Mouse (Mus musculus) forebrain, embryonic 16.5 days (tissue): ENCODE measurements around the gene Clip2. TPM values are rescaled to one million over a fixed set of nuclear protein-coding genes. Genes with fewer than 3 reads are reported as not detected.

Experiments
- ATAC-seq: fragments of 200-750 bp; cut with Nextera tagmentation; 2 replicates; pipeline ENCODE4 v1.8.0; 2017; ENCODE audit warnings: mild to moderate bottlenecking, moderate library complexity
- H3K27ac ChIP-seq: fragments of 300-500 bp; sonication (generic); 2 replicates; pipeline ENCODE4 v1.5.1; 2014; ENCODE audit warnings: low read length, control low read depth
- H3K27me3 ChIP-seq: fragments of 300-500 bp; sonication (generic); replicated peaks from 2 replicates; pipeline ENCODE4 v1.6.1; 2014; ENCODE audit warnings: low read length; ENCODE audit not compliant: control insufficient read depth, insufficient read depth
- H3K36me3 ChIP-seq: fragments of 300-500 bp; sonication (generic); 2 replicates; pipeline ENCODE4 v1.6.1; 2014; ENCODE audit not compliant: control insufficient read depth, insufficient read depth
- H3K4me1 ChIP-seq: fragments of 300-500 bp; sonication (generic); replicated peaks from 2 replicates; pipeline ENCODE4 v1.6.1; 2014; ENCODE audit warnings: low read length; ENCODE audit not compliant: control insufficient read depth, insufficient read depth
- H3K4me2 ChIP-seq: fragments of 300-500 bp; sonication (generic); 2 replicates; pipeline ENCODE4 v1.6.1; 2014; ENCODE audit warnings: mild to moderate bottlenecking, low read length, control low read depth
- H3K4me3 ChIP-seq: fragments of 300-500 bp; sonication (generic); replicated peaks from 2 replicates; pipeline ENCODE4 v1.5.1; 2014; ENCODE audit warnings: mild to moderate bottlenecking, low read length, control low read depth
- H3K9ac ChIP-seq: fragments of 300-500 bp; sonication (generic); replicated peaks from 2 replicates; pipeline ENCODE4 v1.6.1; 2014; ENCODE audit warnings: low read depth, low read length, control low read depth
- H3K9me3 ChIP-seq: fragments of 300-500 bp; sonication (generic); 2 replicates; pipeline ENCODE4 v1.6.1; 2016; ENCODE audit warnings: low read length; ENCODE audit not compliant: control insufficient read depth
- WGBS: fragments of 180-500 bp; shearing (Covaris S2); extraction: QIAGEN DNeasy Blood & Tissue Kit; methylation state at CpG from one replicate; pipeline ENCODE4 v1.1.7; 2014; 5-methylcytosine and 5-hydroxymethylcytosine counted together
- polyA plus RNA-seq: library from polyadenylated mRNA; unstranded; fragments of >200 nt; fragmentation: Nextera tagmentation; extraction: Ambion mirVana; gene quantifications from 2 replicates; pipeline ENCODE4 v1.2.1, GENCODE M21; 2015

The Clip2 gene
- polyA plus RNA-seq, 1 experiment from 2014 or later, result 16.6 TPM

- Histone ChIP-seq H3K36me3 (peaks cover 50% of the 10 kb centered on the region), H3K4me2 (no peak overlapping the region), H3K27me3 (no peaks in the 10 kb centered on the region), H3K9ac (0 out of 2 replicates have a peak overlapping the region, but pooled peaks have one; percentile 13), H3K4me1 (peaks cover 3% of the 10 kb centered on the region; the same call in 1 of the 2 replicates), H3K9me3 (no peaks in the 10 kb centered on the region), H3K4me3 (no peak overlapping the region), H3K27ac (peak overlapping the region; percentile 57)
- 49% methylated on average over 9 of the region's 9 CpGs for WGBS
- ATAC-seq, result peak; percentile 52
These were observed 46.4 kb downstream of the Clip2 start for GRCm38 (mm10) chr5:134505810-134506292.

- Histone ChIP-seq H3K9me3 (no peaks in the 10 kb centered on the region), H3K27me3 (no peaks in the 10 kb centered on the region), H3K4me1 (peaks cover 3% of the 10 kb centered on the region; the same call in 1 of the 2 replicates), H3K4me3 (no peak overlapping the region), H3K27ac (no peak overlapping the region), H3K36me3 (peaks cover 46% of the 10 kb centered on the region), H3K4me2 (no peak overlapping the region), H3K9ac (no peak overlapping the region)
- 94% methylated on average over 18 of the region's 18 CpGs for WGBS
- no peak for ATAC-seq
These were observed 49.6 kb downstream of the Clip2 start for GRCm38 (mm10) chr5:134502591-134502990.

- Histone ChIP-seq H3K36me3 (peaks cover 57% of the 10 kb centered on the region), H3K9ac (no peak overlapping the region), H3K4me1 (peaks cover 3% of the 10 kb centered on the region; the same call in 1 of the 2 replicates), H3K4me2 (no peak overlapping the region), H3K4me3 (no peak overlapping the region), H3K27me3 (no peaks in the 10 kb centered on the region), H3K9me3 (no peaks in the 10 kb centered on the region), H3K27ac (no peak overlapping the region)
- no peak for ATAC-seq
- 86% methylated on average over 9 of the region's 9 CpGs for WGBS
These were observed 50.8 kb downstream of the Clip2 start for GRCm38 (mm10) chr5:134501453-134501852.

DNA sequence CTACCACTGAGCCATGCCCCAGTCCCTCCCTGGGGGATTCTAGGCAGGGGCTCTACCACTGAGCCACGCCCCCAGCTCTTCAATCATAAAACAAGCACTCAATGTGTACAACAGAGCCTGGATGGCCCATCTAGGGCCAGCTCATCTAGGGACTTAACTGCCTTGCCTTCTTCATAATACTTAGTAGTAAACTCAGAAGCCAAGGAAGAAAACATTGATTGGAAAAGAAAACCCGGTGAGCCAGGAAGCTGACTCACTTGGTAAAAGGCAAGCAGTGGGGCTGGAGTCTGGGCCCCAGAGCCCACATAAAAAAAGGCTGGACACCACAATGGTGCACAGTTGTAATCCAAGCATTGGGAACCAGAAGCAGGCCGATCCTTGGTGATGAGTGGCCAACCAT is 51.6 kb downstream of the Clip2 start:
- peaks cover 61% of the 10 kb centered on the region for H3K36me3 ChIP-seq
- H3K27me3 ChIP-seq, result no peaks in the 10 kb centered on the region
- 89% methylated on average over 3 of the region's 3 CpGs for WGBS
- no peak overlapping the region for H3K9ac ChIP-seq
- no peaks in the 10 kb centered on the region; the same call in 1 of the 2 replicates for H3K4me1 ChIP-seq
- no peak overlapping the region for H3K4me2 ChIP-seq
- no peaks in the 10 kb centered on the region for H3K9me3 ChIP-seq
- H3K27ac ChIP-seq, result no peak overlapping the region
- ATAC-seq, result no peak
- no peak overlapping the region for H3K4me3 ChIP-seq

DNA sequence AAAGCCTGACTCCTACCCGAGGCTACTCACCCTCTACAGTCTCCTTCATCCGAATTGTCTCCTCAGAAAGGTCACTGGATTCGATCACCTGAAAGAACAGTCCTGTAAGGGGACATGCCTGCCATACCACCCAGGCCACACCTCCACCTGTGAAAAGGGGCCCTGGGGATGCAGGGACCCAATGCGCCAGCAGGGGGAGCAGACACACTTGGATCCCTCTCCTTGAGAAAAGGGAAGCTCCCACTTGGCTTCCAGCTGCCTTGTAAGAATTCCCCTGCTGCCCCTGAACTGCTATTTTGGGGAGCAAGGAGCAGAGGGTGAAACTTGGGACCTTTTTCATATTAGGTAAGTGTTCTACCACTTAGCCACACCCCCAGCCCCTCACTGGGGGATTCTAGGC is 52.2 kb downstream of the Clip2 start:
- no peak overlapping the region for H3K9ac ChIP-seq
- H3K36me3 ChIP-seq, result peaks cover 61% of the 10 kb centered on the region
- ATAC-seq, result no peak
- no peak overlapping the region for H3K4me2 ChIP-seq
- H3K9me3 ChIP-seq, result no peaks in the 10 kb centered on the region
- no peak overlapping the region for H3K27ac ChIP-seq
- no peak overlapping the region for H3K4me3 ChIP-seq
- no peaks in the 10 kb centered on the region for H3K27me3 ChIP-seq
- 87% methylated on average over 4 of the region's 4 CpGs for WGBS
- no peaks in the 10 kb centered on the region for H3K4me1 ChIP-seq

DNA sequence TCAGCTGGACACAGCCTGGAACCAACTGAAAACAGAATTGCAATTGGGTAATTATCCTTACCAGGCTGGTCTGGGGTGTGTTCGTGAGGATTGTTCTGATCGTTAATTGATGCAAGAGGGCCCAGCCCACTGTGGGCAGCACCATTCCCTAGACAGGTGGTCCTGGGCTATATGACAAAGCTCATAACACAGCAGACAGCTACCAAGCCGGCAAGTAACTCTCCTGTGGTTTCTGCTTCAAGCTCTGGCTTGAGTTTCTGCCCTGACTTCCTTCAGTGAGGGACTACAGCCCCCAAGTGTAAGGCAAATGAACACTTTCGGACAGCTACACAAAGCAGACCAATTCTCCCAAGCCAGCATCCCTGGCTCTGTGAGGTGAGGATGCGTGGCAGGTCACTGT is 55.2 kb downstream of the Clip2 start:
- Histone ChIP-seq H3K4me3 (no peak overlapping the region), H3K9ac (no peak overlapping the region), H3K4me1 (0 out of 2 replicates have a peak, but pooled peaks cover under 1% of the 10 kb centered on the region), H3K27me3 (no peaks in the 10 kb centered on the region), H3K4me2 (no peak overlapping the region), H3K27ac (no peak overlapping the region), H3K9me3 (no peaks in the 10 kb centered on the region), H3K36me3 (peaks cover 50% of the 10 kb centered on the region)
- 86% methylated on average over 5 of the region's 5 CpGs for WGBS
- ATAC-seq, result no peak

DNA sequence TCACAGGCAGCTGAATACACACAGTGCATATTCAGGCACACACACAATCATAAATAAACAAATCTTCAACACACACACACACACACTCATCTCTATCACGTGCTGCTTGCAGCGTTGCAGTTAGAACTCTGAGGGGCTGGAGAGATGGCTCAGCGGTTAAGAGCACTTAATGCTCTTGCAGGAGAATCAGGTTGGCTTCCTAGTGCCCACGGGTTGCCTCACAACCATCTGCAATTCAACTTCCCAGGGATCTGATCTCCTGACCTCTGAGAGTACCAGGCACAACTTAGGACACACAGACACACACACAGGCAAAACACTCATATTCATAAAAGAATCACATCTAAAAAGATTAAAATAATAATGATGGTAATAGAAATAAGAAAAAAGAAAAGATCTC is 56.4 kb downstream of the Clip2 start:
- 0 out of 2 replicates have a peak, but pooled peaks cover 4% of the 10 kb centered on the region for H3K4me1 ChIP-seq
- no peak overlapping the region for H3K4me2 ChIP-seq
- H3K36me3 ChIP-seq, result peaks cover 43% of the 10 kb centered on the region
- H3K9me3 ChIP-seq, result no peaks in the 10 kb centered on the region
- H3K9ac ChIP-seq, result no peak overlapping the region
- no peak overlapping the region for H3K4me3 ChIP-seq
- WGBS, result 83% methylated on average over 4 of the region's 4 CpGs
- ATAC-seq, result no peak
- no peak overlapping the region for H3K27ac ChIP-seq
- H3K27me3 ChIP-seq, result no peaks in the 10 kb centered on the region

DNA sequence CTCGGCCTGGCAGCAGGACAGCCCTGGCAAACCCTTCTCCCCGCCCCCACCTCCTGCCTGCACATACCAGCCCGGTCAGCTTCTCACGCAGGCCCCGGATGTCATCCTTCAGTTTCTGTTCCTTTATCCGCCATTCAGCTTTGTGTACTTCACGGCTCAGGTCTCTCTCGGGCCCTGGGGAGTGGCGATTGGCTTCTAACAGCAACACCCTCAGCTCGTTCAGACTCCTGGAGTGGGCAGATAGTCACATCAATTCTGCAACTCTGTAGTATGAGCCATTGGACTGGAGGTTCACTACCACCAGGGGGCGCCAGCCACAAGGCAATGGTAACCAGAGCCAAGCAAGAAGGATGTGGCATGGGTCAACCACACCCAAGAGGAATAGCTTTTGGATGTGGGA is 58.1 kb downstream of the Clip2 start:
- H3K36me3 ChIP-seq, result peaks cover 46% of the 10 kb centered on the region
- H3K4me2 ChIP-seq, result no peak overlapping the region
- H3K4me1 ChIP-seq, result 0 out of 2 replicates have a peak, but pooled peaks cover 4% of the 10 kb centered on the region
- no peak overlapping the region for H3K4me3 ChIP-seq
- peak; percentile 57 for ATAC-seq
- WGBS, result 55% methylated on average over 11 of the region's 11 CpGs
- H3K27ac ChIP-seq, result no peak overlapping the region
- no peak overlapping the region for H3K9ac ChIP-seq
- H3K27me3 ChIP-seq, result no peaks in the 10 kb centered on the region
- no peaks in the 10 kb centered on the region for H3K9me3 ChIP-seq

DNA sequence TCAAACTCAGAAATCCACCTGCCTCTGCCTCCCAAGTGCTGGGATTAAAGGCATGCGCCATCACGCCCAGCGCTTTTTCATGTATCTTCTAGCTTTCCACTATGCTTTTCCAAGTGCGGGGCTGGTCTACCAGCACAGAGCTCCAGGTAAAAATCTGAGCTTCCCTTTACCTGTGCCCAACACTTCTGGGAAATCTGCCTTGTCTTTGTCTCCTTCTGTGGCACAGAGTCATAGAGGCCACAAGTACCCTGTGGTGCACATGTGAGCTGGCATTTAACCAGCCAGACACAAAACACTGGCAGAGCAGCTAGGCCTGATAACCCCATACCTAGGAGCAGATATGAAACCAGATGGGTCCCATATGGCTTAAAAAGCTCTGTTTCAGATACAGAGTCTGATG is 59.3 kb downstream of the Clip2 start:
- Histone ChIP-seq H3K36me3 (peaks cover 41% of the 10 kb centered on the region), H3K27ac (no peak overlapping the region), H3K27me3 (no peaks in the 10 kb centered on the region), H3K4me3 (no peak overlapping the region), H3K4me2 (no peak overlapping the region), H3K9me3 (no peaks in the 10 kb centered on the region), H3K9ac (no peak overlapping the region), H3K4me1 (0 out of 2 replicates have a peak, but pooled peaks cover 4% of the 10 kb centered on the region)
- WGBS, result 97% methylated on average over 4 of the region's 4 CpGs
- no peak for ATAC-seq
